Mouse (Mus musculus): Measurements from ENCODE around the gene Ylpm1.
A peak's percentile ranks its signal among the peaks of the same experiment; 100 is the strongest.

The Ylpm1 gene

GRCm38 (mm10) chr12:84996083-84996496 lies at the start of gene Ylpm1:
TSS of gene Ylpm1 (plus strand) at chr12:84996321.
- DNase-seq (ENCODE audit: low spot score), result peak; percentile 96

GRCm38 (mm10) chr12:84947894-84948583 lies 48.1 kb upstream of the Ylpm1 start:
- DNase-seq (ENCODE audit: low spot score), result no peak

- DNase-seq (ENCODE audit: low spot score), result no peak
These were observed 47.4 kb upstream of the Ylpm1 start for GRCm38 (mm10) chr12:84948584-84949285.

- DNase-seq (ENCODE audit: low spot score), result no peak
These were observed 45.4 kb upstream of the Ylpm1 start for GRCm38 (mm10) chr12:84950763-84951162.

GRCm38 (mm10) chr12:84951531-84951930 lies 44.6 kb upstream of the Ylpm1 start:
- DNase-seq (ENCODE audit: low spot score), result no peak

- DNase-seq (ENCODE audit: low spot score), result no peak
These were observed 43.8 kb upstream of the Ylpm1 start for GRCm38 (mm10) chr12:84952351-84952750.

GRCm38 (mm10) chr12:84956317-84956716 lies 39.8 kb upstream of the Ylpm1 start:
- DNase-seq (ENCODE audit: low spot score), result no peak

GRCm38 (mm10) chr12:84958794-84959356 lies 37.2 kb upstream of the Ylpm1 start:
- DNase-seq (ENCODE audit: low spot score), result no peak

GRCm38 (mm10) chr12:84962606-84963005 lies 33.5 kb upstream of the Ylpm1 start:
- no peak for DNase-seq (ENCODE audit: low spot score)

GRCm38 (mm10) chr12:84968831-84969655 lies 27.1 kb upstream of the Ylpm1 start:
- no peak for DNase-seq (ENCODE audit: low spot score)

- DNase-seq (ENCODE audit: low spot score), result no peak
These were observed 26.3 kb upstream of the Ylpm1 start for GRCm38 (mm10) chr12:84969656-84970427.

- DNase-seq (ENCODE audit: low spot score), result peak; percentile 80
These were observed 25.6 kb upstream of the Ylpm1 start, which contains the start of the genes Fcf1 and Arel1 for GRCm38 (mm10) chr12:84970428-84971096. TSS of gene Fcf1 (plus strand) at chr12:84970897. TSS of gene Arel1 (minus strand) at chr12:84970900.

- no peak for DNase-seq (ENCODE audit: low spot score)
These were observed 16.8 kb upstream of the Ylpm1 start for GRCm38 (mm10) chr12:84979264-84979862.

GRCm38 (mm10) chr12:84989456-84989855 lies 6.7 kb upstream of the Ylpm1 start:
- no peak for DNase-seq (ENCODE audit: low spot score)

GRCm38 (mm10) chr12:84995112-84995761 lies 884 bp upstream of the Ylpm1 start:
- DNase-seq (ENCODE audit: low spot score), result no peak

- DNase-seq (ENCODE audit: low spot score), result no peak
These were observed 629 bp downstream of the Ylpm1 start for GRCm38 (mm10) chr12:84996501-84997398.

- DNase-seq (ENCODE audit: low spot score), result no peak
These were observed 2.9 kb downstream of the Ylpm1 start for GRCm38 (mm10) chr12:84999053-84999452.

GRCm38 (mm10) chr12:85006206-85006605 lies 10.1 kb downstream of the Ylpm1 start:
- DNase-seq (ENCODE audit: low spot score), result no peak

- no peak for DNase-seq (ENCODE audit: low spot score)
These were observed 10.9 kb downstream of the Ylpm1 start for GRCm38 (mm10) chr12:85007021-85007420.
